Mouse (Mus musculus) CD4-positive, CD25-positive, alpha-beta regulatory T cell, adult 4 months (primary cell): ENCODE results near the gene Sdr39u1. TPM values are rescaled to one million over a fixed set of nuclear protein-coding genes. Genes with fewer than 3 reads are reported as not detected.
A peak's percentile ranks its signal among the peaks of the same experiment; 100 is the strongest.

ENCODE experiments used
- ATAC-seq: one replicate; pipeline ENCODE4 v1.8.0; 2017
- polyA plus RNA-seq, 2 experiments: library from polyadenylated mRNA; unstranded; fragments of 100-300 nt; shearing (Covaris generic); gene quantifications; one replicate each; pipeline ENCODE4 v1.2.1; 2017

The Sdr39u1 gene
- 100 to 1,000 TPM in 1 of 2 experiments, 10 to 100 TPM in 1; 88.4 to 115 TPM for polyA plus RNA-seq

DNA sequence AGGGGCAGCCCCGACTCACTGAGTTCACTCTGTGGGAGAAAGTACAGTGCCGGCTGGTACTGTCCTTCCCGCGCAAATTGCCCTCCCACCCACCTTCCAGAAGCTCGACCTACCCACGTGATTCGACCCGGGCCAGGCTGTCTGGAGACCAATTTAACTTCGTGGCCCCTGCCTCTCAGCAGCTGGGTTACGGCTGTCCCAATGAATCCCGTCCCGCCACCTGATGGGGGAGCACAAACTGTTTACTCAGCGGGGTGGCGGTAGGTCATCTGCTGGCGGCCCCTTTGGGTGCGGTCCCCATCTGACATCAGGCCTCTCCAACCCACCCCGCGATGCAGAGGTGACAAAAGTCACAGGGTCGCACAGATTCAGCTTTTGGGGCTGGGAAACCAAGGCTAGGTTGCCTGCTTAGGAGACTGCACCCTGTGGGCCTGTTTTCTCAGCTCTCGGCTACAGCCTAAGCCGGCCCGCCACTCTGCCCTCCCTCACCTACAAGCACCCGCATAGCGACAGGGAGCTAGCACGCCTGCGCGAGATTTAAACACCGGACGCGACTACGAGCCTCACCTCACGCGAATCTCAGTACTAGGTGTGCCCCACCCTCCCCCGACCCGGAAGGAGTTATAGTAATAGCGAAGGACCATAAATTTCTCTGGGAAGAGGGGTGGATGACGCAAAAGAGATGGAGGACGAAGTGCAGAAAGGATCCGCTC lies at the start of gene Sdr39u1:
Gene Sdr39u1, minus strand, starts transcription at position 593 of the 713 bp plus-strand sequence.
- peak; percentile 97 for ATAC-seq

DNA sequence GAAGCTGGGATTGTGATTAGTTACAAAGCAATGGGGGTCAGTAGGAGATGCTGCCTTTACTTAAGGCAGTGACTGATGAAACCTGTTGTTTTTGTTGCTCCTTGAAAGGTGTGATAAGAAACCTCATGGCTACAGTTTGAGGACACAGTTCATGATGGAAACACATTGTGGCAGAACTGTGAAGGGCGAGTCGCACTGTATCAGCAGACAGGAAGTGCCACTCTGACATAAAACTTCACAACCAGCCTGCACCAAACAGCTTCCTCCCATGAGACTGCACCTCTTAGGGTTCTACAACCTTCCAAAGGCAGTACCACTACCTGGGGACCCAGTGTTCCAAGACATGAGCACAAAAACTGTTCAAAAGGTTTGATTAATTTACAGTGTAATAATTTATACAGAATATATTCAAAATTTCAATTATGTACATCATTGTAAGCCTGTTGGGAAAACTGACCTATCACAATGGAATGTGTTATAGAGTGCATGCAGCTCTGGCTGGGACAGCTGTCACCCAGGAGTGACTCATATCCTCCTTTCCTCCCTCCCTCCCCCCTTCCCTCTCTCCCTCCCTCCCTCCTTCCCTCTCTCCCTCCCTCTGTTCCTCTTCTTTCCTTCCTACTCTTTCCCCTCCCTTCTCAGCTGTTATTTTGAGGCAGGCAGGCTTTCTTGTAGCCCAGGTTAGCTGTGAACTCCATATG lies 46.3 kb upstream of the Sdr39u1 start:
- no peak for ATAC-seq

DNA sequence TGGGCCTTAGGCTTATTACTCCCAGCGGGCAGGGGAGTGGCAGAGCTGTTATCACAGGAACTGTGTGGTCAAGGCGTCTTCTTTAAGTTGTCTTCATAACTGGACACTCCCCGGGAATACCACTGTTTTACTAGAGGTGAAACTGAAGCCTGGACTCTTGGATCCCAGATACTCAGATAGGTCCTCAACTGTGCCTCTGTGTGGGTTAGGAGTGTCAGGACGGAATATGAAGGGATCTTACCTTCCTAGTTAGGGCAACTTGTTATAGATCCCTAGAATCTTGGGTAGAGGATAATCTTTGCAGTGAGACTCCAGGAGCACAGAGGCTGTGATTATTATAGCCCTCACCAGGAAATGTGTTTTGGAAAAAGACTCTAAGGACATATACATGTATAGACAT lies 44.5 kb upstream of the Sdr39u1 start, which contains the start of gene Cma1:
Gene Cma1, minus strand, starts transcription at position 101 of the 400 bp plus-strand sequence.
- no peak for ATAC-seq

DNA sequence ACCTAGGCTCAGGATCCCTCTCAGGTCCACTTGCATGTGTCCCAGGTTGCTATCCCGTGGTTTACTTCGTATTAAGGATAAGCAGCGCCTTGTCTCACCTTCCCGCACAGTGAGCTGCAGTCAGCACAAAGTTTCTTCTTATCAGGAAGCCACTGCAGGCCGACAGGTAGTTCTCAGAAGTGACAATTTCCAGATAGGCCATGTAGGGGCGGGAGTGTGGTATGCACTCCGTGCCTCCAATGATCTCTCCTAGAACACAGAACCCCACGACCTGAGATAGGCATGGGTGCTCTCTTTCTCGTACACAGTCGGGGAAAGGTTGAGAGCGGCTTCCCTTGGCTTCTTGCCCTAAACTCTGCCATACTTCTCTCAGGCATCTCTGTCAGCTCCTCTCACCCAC lies 43.5 kb upstream of the Sdr39u1 start:
- no peak for ATAC-seq

DNA sequence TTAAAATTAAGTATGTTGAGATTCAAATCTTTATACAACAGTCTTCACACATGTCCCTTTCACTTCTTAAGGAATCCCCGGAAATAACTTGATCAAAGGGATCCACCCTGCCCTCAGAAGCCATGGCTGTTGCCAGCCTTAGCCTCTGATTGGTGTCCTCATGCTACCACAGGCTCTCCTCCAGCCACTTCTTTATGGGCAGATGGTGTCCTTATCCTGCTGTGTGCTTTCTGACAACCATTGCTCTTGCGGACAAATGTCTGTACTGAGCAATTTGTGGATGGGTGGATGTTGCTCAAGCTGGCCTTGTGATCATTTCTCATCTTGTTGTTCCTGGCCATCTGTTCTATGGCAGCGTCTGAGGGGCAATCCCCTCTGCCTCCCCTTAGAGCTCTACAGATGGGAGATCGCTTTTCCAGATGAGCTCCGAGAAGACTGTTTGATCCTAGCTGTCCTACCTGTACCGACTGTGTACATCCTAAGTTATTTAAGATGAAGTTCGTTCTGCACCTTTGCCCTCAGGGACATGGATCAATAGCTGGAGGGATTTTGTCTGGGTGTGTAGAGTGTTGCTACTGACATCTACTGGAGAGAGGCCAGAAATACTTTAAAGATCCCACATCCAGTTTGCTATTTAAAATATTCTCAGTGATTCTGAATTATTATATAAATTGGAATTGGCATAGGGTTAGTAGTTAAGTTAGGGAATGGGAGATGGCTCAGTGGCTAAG lies 40.1 kb upstream of the Sdr39u1 start:
- ATAC-seq: no peak

DNA sequence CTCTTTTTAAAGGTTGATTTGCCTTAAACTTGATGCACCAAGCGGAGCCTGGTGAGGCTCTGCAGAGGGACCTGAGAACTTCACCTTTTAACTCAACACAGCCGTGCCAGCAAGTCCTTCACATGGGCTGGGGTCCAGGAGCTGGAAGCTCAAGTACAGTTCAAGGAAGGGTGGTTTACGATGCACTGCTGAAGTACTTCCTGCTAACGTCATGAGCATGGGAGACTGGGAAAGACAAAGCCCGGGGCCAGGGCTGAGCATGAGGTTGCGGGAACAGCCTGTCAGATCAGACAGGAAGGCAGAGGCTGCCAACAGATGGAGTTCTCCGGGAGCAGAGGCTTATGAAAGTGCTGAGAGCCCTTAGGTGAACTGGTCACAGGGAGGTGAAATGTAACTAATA lies 33.5 kb upstream of the Sdr39u1 start:
- no peak for ATAC-seq

DNA sequence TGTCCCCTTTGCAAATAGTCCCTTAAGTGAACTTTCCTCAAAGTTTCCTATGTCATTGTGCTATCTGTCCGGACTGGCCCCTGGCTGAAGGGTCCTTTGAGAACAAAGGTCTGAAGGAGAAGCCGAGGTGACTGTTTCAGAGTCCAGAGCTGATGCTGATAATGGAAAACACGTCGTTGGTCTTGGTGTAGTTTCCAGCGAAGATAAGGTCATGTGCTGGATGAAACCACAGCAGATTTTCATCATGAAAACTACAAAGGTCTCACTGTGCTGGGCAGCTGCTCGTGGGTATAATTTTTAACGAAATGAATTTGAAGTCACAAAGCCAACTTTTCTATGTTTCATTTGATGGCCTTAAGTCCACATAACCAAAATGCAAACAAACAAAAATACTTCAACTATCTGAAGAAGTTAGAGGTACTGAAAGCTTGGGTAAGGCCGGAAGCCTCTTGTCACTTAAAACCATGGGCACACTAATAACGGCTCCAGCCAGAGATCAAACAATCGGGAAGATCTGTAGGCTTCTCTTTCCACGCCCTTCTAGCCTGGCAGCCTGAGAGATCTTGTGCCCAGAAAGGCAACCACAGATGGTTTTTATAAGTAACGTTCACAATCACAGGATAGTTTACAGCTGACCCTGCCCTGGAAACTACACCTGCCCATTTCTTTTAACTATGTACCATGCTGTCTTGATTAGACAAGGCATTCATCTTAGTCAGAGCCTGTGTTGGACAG lies 29.3 kb upstream of the Sdr39u1 start:
- no peak for ATAC-seq

DNA sequence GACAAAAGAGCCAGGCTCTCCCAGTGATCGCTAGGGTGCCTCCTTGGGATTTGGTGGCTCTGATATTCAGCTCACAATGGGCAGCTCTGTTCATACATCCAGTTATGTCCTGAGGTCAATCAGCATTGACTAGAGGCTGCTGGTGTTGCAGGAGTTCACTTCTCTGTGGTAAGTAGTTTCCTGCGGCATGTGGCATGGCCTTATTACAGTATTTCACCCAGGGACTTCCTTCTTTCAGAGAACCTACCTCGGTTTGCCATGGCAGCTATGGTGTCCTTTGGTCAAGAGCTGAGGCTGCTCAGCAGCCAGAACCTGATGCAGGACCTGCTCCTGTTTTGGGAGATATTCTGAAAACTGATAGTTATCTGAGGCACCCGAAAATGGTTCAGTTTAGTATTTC lies 26.8 kb upstream of the Sdr39u1 start:
- ATAC-seq: no peak

DNA sequence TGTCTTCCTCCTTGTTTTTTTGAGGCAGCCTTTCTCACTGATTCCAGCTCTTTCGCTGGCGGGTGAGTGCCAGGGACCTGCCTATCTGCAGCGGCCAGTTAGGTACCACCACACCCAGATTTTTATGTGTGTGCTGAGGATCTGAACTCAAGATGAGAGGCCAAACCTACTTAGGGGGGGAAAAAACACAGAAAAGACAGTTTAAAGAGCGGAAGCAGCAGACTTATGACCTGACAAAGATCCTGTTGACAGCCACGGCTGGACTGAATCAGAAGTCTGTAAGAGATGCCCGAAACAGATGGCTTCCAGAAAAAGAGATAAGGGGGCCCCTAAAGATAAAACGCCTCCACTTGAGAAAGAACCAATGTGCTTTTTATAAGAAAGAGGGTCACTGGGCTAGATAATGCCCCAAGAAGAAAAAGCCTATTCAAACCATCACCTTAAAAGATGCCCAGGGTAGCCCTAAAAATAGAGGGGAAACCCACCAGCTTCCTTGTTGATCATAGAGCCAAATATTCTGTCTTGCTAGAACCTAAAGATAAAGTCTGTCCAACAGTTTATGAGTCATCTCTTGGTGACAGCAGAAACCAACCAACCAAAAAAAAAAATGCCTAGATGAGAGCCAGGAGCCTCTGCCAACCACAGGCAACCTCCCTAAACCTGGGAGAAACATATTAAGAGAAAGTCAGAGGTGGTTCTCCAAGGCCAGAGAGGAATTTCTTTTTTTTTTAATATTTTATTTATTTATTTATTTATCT lies 22.6 kb upstream of the Sdr39u1 start:
- no peak for ATAC-seq

DNA sequence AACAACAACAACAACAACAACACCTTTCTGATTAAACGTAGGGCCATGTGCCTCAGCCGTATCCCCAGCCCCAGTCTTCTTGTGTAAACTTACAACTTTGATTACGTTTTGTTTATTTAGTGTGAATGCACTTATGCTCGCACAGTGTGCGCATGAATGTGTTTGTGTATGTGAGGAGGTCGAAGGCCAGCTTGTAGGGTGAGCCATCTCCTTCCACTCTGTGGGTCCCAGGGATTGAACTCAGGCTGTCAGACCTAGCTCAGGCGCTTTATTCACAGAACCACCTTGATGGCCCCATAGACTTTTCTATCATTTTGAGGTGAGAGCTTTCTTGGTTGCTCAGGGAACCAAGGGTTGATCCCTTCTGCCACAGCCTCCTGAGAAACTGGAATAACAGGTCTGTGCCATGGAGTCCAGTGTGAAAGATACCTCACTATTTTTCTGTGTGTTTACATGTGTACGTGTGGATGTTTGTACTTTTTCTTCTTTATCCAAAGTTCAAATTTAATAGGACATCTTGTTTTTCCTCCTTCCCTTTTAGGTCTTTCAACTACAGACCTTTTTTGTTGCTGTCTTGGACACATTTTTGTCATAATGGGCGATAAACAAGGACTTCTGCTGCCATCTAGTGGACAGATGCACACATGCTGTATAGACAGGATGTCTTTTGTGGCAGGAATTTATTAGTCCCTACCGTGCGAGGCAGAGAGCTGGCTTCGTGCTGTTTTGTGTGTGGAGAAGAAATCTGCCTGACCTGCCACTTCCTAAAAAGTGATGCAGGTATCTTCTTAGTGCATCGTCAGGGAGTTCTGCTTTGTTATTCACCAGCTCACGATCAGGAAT lies 18.4 kb upstream of the Sdr39u1 start:
- ATAC-seq: peak; percentile 82

DNA sequence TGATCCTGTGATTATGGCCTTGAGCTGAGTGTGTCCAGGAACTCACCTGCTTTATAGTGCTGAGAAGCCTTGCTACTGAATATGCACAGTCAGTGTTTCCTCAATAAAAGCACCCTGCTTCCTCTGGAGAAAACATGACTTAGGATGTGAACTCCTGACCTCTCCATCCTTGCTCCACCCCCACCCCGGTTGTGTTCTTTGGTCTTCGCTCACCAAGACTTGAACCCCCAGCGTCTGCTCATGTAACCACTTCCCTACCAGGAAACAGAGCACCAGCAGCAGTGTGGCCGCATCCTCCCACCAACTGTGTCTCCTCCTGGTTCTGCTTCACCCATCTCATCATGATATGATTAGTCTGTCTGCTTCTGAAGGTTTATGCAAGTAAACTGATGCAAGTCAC lies 13.3 kb upstream of the Sdr39u1 start:
- ATAC-seq: peak; percentile 72

DNA sequence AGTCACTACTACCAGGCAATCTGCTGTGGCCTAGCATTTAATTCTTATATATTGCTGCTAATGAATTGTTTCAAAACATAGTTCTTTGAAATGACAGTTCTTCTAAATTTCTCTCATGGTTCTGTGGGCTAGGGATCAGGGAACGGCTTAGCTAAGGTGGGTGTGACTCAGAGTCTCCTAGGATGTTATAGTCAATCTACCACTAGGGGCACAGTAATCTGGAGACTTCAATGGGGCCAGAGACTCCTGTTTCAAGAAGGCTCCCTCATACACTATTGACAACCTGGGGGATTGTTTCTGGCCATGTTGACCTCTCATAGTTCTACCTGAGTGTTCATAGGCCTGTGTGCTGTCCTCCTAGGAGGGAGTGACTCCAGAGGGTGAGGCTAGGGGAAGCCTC lies 5.4 kb upstream of the Sdr39u1 start:
- ATAC-seq: peak; percentile 74

DNA sequence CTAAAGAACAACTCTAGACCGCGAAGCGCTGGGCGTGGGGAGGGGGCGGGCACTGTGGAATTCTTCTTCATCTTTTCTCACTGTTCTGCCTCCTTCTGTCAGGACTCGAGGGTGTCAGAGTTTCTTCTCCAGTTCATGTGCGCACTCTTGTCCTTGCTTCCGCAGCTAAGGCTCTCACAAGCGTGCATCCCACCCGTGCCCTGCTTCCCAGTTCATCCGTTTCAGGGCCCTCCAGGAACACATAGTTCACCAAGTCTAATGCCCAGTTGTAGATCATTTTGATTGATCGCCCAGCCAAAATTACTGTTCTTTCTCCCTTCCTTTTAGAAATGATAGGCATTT lies 292 bp upstream of the Sdr39u1 start:
- ATAC-seq: no peak

DNA sequence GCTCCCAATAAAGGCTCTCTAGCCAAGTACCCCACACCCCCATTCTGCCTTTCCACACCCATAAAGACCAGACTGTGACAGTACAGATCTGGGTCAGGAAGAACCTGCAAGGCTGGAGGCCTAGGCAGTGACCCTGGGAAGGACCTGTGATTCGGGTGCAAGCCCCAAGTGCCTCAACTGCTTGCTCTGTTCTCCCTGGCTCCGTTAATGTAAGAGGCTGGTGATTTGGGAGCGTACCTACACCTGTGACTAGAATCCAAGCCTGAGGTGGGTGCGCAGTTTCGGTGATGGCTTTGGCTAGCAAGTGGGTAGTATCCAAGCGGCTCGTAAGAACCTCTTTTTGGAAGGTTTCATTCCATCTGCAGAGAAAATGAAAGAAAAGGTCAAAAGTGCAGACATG lies 1.1 kb downstream of the Sdr39u1 start:
- no peak for ATAC-seq

DNA sequence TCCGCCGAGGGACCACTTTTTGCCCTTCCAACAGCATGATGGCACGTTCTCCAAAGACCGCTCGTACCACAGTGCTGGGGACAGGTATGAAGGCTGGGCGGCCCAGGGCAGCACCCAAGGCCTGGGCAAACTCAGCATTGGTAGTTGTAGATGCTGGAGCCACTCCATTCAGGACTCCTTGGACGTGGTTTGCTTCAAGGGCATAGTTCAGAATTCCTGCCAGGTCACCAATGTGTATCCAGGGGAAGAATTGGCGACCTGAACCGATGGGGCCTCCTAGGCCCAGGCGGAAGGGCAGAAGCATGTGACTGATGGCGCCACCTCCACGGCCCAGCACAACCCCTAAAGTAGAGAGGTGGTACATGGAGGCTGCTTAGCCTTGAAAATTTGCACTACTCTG lies 2.4 kb downstream of the Sdr39u1 start:
- no peak for ATAC-seq

DNA sequence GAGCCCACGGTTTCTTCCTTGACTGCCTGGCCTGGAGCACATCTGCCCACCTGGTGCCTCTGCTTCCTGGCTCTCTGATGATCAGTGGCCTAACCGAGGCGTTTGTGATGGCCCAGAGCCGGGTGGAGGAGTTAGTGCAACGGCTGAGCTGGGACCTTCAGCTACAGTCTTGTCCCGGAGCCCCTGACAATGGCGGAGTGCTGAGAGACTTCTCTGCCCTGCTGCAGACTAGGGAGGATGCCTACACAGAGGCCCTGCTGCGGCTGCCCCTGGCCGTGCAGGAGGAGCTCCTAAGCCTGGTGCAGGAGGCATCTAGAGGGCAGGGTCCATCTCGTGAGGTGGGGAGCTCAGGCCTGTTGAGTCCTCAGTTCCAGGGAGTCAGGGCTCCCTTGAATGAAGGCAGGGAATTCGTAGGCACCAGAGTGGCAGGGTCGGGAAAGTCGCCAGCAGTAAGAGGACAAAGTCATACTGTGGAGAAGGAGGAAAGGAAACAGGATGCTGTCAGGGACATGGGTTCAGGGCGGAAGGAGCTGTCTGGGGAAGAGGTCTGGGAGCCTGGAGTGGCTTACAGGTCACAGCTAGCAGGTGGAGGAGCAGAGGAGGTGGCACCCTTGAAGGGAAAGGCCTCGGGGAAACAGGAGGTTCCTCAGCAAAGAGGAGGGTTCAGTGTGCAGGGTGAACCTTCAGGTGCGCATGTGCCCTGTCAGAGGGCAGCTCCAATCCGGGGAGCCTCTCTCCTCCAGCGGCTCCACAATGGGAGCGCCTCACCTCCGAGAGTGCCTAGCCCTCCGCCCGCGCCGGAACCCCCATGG lies 13.3 kb downstream of the Sdr39u1 start:
- no peak for ATAC-seq

DNA sequence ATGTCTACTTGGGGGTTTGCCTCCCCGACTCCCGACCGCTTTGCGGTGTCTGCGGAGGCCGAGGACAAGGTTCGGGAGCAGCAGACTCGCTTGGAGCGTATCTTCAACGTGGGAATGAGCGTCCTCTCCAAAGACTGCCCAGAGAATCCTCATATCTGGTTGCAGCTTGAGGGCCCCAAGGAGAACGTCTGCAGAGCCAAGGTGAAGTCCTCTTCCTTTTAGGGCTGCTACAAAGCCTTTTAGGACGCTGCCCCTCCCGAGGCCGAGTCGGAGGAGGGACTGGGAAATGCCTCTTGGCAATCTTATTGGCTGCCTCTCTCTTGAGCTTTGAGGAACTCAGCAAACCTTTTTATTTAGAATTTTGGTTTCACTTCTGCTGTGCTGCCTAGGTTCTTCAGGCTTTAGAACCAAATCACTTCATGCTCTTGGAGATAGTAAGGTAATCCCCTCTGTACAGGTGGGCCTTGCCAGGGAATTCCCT lies 14.3 kb downstream of the Sdr39u1 start:
- ATAC-seq: peak; percentile 45

DNA sequence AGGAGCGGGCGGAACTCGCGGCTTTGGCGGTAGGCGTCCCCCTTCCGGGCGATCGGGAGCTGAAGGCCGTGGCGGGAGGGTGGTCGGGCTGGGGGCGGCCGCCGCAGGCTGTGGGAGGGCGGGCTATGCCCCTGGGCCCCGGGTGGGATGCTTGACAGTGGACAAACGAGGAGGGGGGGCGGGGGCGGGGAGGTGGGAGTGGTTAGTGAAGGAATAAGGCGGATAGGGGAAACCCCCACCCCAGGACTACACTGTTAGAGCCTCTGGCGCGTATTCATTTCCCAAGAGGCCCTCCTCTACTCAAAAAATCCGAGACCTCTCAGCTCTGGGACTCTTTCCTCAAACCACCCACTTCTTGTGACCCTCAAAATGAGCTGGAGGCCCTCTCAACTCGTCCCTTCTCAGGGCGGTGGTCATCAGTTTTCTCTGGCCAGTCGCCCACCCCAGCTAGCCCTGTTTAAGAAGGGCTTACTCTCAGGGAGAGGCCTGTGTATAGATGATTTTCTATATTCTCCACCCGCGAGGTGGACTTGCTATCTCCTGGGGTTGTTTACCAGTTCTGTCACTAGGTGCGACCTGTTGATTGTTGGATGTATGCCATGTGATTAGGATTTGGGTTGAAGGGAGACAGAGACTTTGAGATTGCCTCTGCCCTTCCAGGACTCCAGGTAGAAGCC lies 14.8 kb downstream of the Sdr39u1 start:
- ATAC-seq: peak; percentile 42

DNA sequence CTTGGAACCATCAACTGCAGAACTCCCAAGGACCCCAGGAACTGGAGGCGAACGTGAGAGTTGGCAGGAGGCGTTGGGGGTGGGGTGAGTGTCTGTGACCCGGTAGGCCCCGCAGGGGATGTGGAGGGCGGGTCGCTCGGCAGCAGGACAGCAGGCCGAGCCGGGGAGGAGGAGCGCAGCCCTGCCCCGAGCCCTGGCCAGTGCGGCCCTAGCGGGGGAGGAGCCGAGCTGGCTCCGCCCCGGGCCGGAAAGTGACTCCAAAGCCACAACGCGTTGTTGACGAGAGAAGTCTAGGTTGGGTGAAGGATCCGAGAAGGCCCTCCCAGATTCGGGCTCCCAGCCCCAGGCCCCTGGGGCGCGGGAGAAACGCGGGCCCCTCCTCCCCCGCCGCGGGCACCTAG lies 15.4 kb downstream of the Sdr39u1 start, which contains the start of gene Khnyn:
Gene Khnyn, plus strand, starts transcription at position 235 of the 401 bp plus-strand sequence.
- ATAC-seq: peak; percentile 71
